Mouse (Mus musculus): ENCODE measurements around the gene Pde7b.

DNA sequence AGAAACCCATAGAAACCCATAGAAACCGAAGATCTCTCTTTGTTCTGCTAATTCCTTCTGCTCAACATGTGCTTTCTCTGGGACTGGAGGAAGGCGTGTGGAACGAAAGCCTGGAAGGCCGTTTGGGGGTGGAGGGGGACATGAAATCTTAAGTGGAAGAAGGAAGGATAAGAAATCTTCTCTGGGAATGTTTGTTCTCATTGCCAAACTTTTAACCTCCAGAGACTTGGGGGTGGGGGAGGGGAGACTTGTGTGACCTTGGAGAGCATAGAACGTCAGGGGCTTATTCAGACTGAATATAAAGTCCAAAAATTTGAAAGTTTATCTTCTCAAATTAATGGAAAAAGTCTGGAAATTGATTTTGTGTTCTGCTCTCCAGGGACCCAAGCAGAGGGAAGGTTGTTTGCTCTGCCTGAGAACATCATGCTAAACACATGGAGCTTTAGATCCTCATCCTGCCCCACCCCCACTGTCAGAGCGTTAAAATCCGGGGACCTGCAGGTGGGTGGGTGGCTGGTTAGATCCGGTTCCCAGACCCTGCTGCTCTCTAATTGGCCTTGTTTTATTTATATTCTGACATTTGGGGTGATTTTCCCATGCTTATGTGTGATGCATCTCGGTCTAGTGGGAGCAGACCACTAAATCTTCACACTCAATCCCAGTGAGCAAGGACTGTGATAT is 217.0 kb downstream of the Pde7b start:
- TF ChIP-seq CTCF (IDR thresholded peaks at IDR 0.05) (no peak), EP300 (IDR thresholded peaks at IDR 0.05) (no peak)
